Mouse (Mus musculus): ENCODE results near the gene Tas2r136. TPM values are rescaled to one million over a fixed set of nuclear protein-coding genes. Genes with fewer than 3 reads are reported as not detected.

The Tas2r136 gene
- total RNA-seq (2014; rRNA removed; ENCODE audit: low replicate concordance), result not detected in 2 replicates
- not detected in 2 replicates for polyA plus RNA-seq (2015; fragmentation: Nextera tagmentation; extraction: Ambion mirVana)

- Histone ChIP-seq H3K27ac (ENCODE audit: low read depth) (no peak within 1 kb of the TSS), H3K27me3 (ENCODE audit: control insufficient read depth, insufficient read depth, low read length) (no peaks in the 10 kb centered on the region), H3K36me3 (replicated peaks; ENCODE audit: control insufficient read depth, insufficient read depth, low read length) (no peaks in the 10 kb centered on the region), H3K9ac (replicated peaks; ENCODE audit: low read depth, low read length) (no peak within 1 kb of the TSS), H3K4me2 (ENCODE audit: low read depth, low read length) (no peak within 1 kb of the TSS), H3K9me3 (replicated peaks; ENCODE audit: control insufficient read depth, low read length) (no peaks in the 10 kb centered on the region), H3K4me1 (ENCODE audit: control insufficient read depth, insufficient read depth) (no peaks in the 10 kb centered on the region), H3K4me3 (ENCODE audit: low read depth, low read length) (no peak within 1 kb of the TSS)
- TF ChIP-seq EP300 (IDR thresholded peaks at IDR 0.05; ENCODE audit: low read depth) (no peak), CTCF (IDR thresholded peaks at IDR 0.05; ENCODE audit: low read depth) (no peak)
- DNase-seq (ENCODE audit: low spot score), result no peak
- ATAC-seq (ENCODE audit: insufficient read depth, low read depth), result no peak
Observed at GRCm38 (mm10) chr6:132778062-132778461, at the start of gene Tas2r136. Gene Tas2r136 (minus strand): TSS chr6:132778162.

- Histone ChIP-seq H3K9ac (replicated peaks; ENCODE audit: low read depth, low read length) (no peak within 1 kb of the TSS), H3K27ac (ENCODE audit: low read depth) (no peak within 1 kb of the TSS), H3K4me2 (ENCODE audit: low read depth, low read length) (no peak within 1 kb of the TSS), H3K27me3 (ENCODE audit: control insufficient read depth, insufficient read depth, low read length) (no peaks in the 10 kb centered on the region), H3K36me3 (replicated peaks; ENCODE audit: control insufficient read depth, insufficient read depth, low read length) (no peaks in the 10 kb centered on the region), H3K9me3 (replicated peaks; ENCODE audit: control insufficient read depth, low read length) (no peaks in the 10 kb centered on the region), H3K4me1 (ENCODE audit: control insufficient read depth, insufficient read depth) (no peaks in the 10 kb centered on the region), H3K4me3 (ENCODE audit: low read depth, low read length) (no peak within 1 kb of the TSS)
- no peak for TF ChIP-seq EP300 (IDR thresholded peaks at IDR 0.05; ENCODE audit: low read depth)
- no peak for TF ChIP-seq CTCF (IDR thresholded peaks at IDR 0.05; ENCODE audit: low read depth)
- 58% methylated on average over 1 of the region's 1 CpGs for WGBS
- DNase-seq (ENCODE audit: low spot score) (no peak), ATAC-seq (ENCODE audit: insufficient read depth, low read depth) (no peak)
Observed at GRCm38 (mm10) chr6:132802518-132802917, 24.6 kb upstream of the Tas2r136 start, which contains the start of gene Tas2r117. Gene Tas2r117 (plus strand): TSS chr6:132802818.

- Histone ChIP-seq H3K9ac (replicated peaks; ENCODE audit: low read depth, low read length) (no peak overlapping the region), H3K4me3 (ENCODE audit: low read depth, low read length) (no peak overlapping the region), H3K27ac (ENCODE audit: low read depth) (no peak overlapping the region), H3K36me3 (replicated peaks; ENCODE audit: control insufficient read depth, insufficient read depth, low read length) (no peaks in the 10 kb centered on the region), H3K4me1 (ENCODE audit: control insufficient read depth, insufficient read depth) (no peaks in the 10 kb centered on the region), H3K27me3 (ENCODE audit: control insufficient read depth, insufficient read depth, low read length) (no peaks in the 10 kb centered on the region), H3K9me3 (replicated peaks; ENCODE audit: control insufficient read depth, low read length) (peaks cover 16% of the 10 kb centered on the region; the same call in 1 of the 2 replicates), H3K4me2 (ENCODE audit: low read depth, low read length) (no peak overlapping the region)
- TF ChIP-seq EP300 (IDR thresholded peaks at IDR 0.05; ENCODE audit: low read depth), result no peak
- TF ChIP-seq CTCF (IDR thresholded peaks at IDR 0.05; ENCODE audit: low read depth), result no peak
- DNase-seq (ENCODE audit: low spot score), result no peak
- ATAC-seq (ENCODE audit: insufficient read depth, low read depth), result no peak
- WGBS, result 19% methylated on average over 1 of the region's 1 CpGs
Observed at GRCm38 (mm10) chr6:132795393-132795792, 17.4 kb upstream of the Tas2r136 start.

- DNase-seq (ENCODE audit: low spot score) (no peak), ATAC-seq (ENCODE audit: insufficient read depth, low read depth) (no peak)
- TF ChIP-seq EP300 (IDR thresholded peaks at IDR 0.05; ENCODE audit: low read depth), result no peak
- TF ChIP-seq CTCF (IDR thresholded peaks at IDR 0.05; ENCODE audit: low read depth), result no peak
- Histone ChIP-seq H3K27me3 (ENCODE audit: control insufficient read depth, insufficient read depth, low read length) (no peaks in the 10 kb centered on the region), H3K9ac (replicated peaks; ENCODE audit: low read depth, low read length) (no peak within 1 kb of the TSS), H3K4me3 (ENCODE audit: low read depth, low read length) (no peak within 1 kb of the TSS), H3K4me1 (ENCODE audit: control insufficient read depth, insufficient read depth) (no peaks in the 10 kb centered on the region), H3K27ac (ENCODE audit: low read depth) (no peak within 1 kb of the TSS), H3K36me3 (replicated peaks; ENCODE audit: control insufficient read depth, insufficient read depth, low read length) (no peaks in the 10 kb centered on the region), H3K4me2 (ENCODE audit: low read depth, low read length) (no peak within 1 kb of the TSS), H3K9me3 (replicated peaks; ENCODE audit: control insufficient read depth, low read length) (no peaks in the 10 kb centered on the region; the same call in 1 of the 2 replicates)
- WGBS, result 91% methylated on average over 2 of the region's 2 CpGs
Observed at GRCm38 (mm10) chr6:132761831-132762230, 16.1 kb downstream of the Tas2r136 start, which contains the start of gene Tas2r102. Gene Tas2r102 (plus strand): TSS chr6:132762131.

- DNase-seq (ENCODE audit: low spot score) (no peak), ATAC-seq (ENCODE audit: insufficient read depth, low read depth) (no peak)
- Histone ChIP-seq H3K9ac (replicated peaks; ENCODE audit: low read depth, low read length) (no peak within 1 kb of the TSS), H3K4me1 (ENCODE audit: control insufficient read depth, insufficient read depth) (no peaks in the 10 kb centered on the region), H3K9me3 (replicated peaks; ENCODE audit: control insufficient read depth, low read length) (no peaks in the 10 kb centered on the region), H3K4me3 (ENCODE audit: low read depth, low read length) (no peak within 1 kb of the TSS), H3K27me3 (ENCODE audit: control insufficient read depth, insufficient read depth, low read length) (no peaks in the 10 kb centered on the region), H3K27ac (ENCODE audit: low read depth) (no peak within 1 kb of the TSS), H3K4me2 (ENCODE audit: low read depth, low read length) (no peak within 1 kb of the TSS), H3K36me3 (replicated peaks; ENCODE audit: control insufficient read depth, insufficient read depth, low read length) (no peaks in the 10 kb centered on the region)
- 74% methylated on average over 1 of the region's 1 CpGs for WGBS
- TF ChIP-seq CTCF (IDR thresholded peaks at IDR 0.05; ENCODE audit: low read depth) (no peak), EP300 (IDR thresholded peaks at IDR 0.05; ENCODE audit: low read depth) (no peak)
Observed at GRCm38 (mm10) chr6:132754430-132754829, 23.5 kb downstream of the Tas2r136 start, which contains the start of gene Tas2r124. Gene Tas2r124 (plus strand): TSS chr6:132754730.

- 52% methylated on average over 2 of the region's 2 CpGs for WGBS
- no peaks in the 10 kb centered on the region for H3K9me3 ChIP-seq (replicated peaks; ENCODE audit: control insufficient read depth, low read length)
- no peak for TF ChIP-seq EP300 (IDR thresholded peaks at IDR 0.05; ENCODE audit: low read depth)
- TF ChIP-seq CTCF (IDR thresholded peaks at IDR 0.05; ENCODE audit: low read depth), result no peak
- H3K9ac ChIP-seq (replicated peaks; ENCODE audit: low read depth, low read length), result no peak overlapping the region
- no peak overlapping the region for H3K27ac ChIP-seq (ENCODE audit: low read depth)
- H3K4me3 ChIP-seq (ENCODE audit: low read depth, low read length), result no peak overlapping the region
- H3K4me1 ChIP-seq (ENCODE audit: control insufficient read depth, insufficient read depth), result no peaks in the 10 kb centered on the region
- no peak overlapping the region for H3K4me2 ChIP-seq (ENCODE audit: low read depth, low read length)
- no peaks in the 10 kb centered on the region for H3K36me3 ChIP-seq (replicated peaks; ENCODE audit: control insufficient read depth, insufficient read depth, low read length)
- ATAC-seq (ENCODE audit: insufficient read depth, low read depth) (no peak), DNase-seq (ENCODE audit: low spot score) (no peak)
- no peaks in the 10 kb centered on the region for H3K27me3 ChIP-seq (ENCODE audit: control insufficient read depth, insufficient read depth, low read length)
Observed at GRCm38 (mm10) chr6:132750206-132750605, 27.8 kb downstream of the Tas2r136 start.
